Mouse (Mus musculus) heart, embryonic 14.5 days (tissue): ENCODE measurements around the gene Efnb2. TPM values are rescaled to one million over a fixed set of nuclear protein-coding genes. Genes with fewer than 3 reads are reported as not detected.

Source experiments
- ATAC-seq: fragments of 200-750 bp; cut with Nextera tagmentation; 2 replicates; pipeline ENCODE4 v1.8.0; 2017; ENCODE audit warnings: low read depth, moderate TSS enrichment; ENCODE audit not compliant: insufficient number of reproducible peaks, insufficient read depth, low FRiP score
- H3K27ac ChIP-seq, 2 experiments: fragments of 200-500 bp in 1 of 2; fragments of 300-500 bp in 1 of 2; sonication (generic) in 1 of 2; replicated peaks in 1 of 2; 2 replicates each; pipeline ENCODE4 v1.5.1; 2012 to 2014; ENCODE audit warnings: low read depth in 2 of 2, low read length in 2 of 2, control low read depth in 1 of 2, mild to moderate bottlenecking in 1 of 2, mixed read lengths in 1 of 2; ENCODE audit not compliant: control insufficient read depth in 1 of 2, insufficient read depth in 1 of 2
- H3K27me3 ChIP-seq: fragments of 300-500 bp; sonication (generic); 2 replicates; pipeline ENCODE4 v1.6.1; 2014; ENCODE audit warnings: mild to moderate bottlenecking, low read length, control low read depth; ENCODE audit not compliant: control insufficient read depth, insufficient read depth
- H3K36me3 ChIP-seq: fragments of 300-500 bp; sonication (generic); 2 replicates; pipeline ENCODE4 v1.6.1; 2014; ENCODE audit warnings: mild to moderate bottlenecking, control low read depth, low read length, mixed read lengths; ENCODE audit not compliant: control insufficient read depth, insufficient read depth
- H3K4me1 ChIP-seq, 2 experiments: fragments of 200-500 bp in 1 of 2; fragments of 300-500 bp in 1 of 2; sonication (generic) in 1 of 2; 2 replicates each; pipeline ENCODE4 v1.6.1; 2012 to 2014; ENCODE audit warnings: low read length in 2 of 2, control low read depth in 1 of 2, mixed read lengths in 1 of 2; ENCODE audit not compliant: control insufficient read depth in 2 of 2, insufficient read depth in 2 of 2
- H3K4me2 ChIP-seq: fragments of 300-500 bp; sonication (generic); 2 replicates; pipeline ENCODE4 v1.6.1; 2014; ENCODE audit warnings: mild to moderate bottlenecking, low read length
- H3K4me3 ChIP-seq, 2 experiments: fragments of 200-500 bp in 1 of 2; fragments of 300-500 bp in 1 of 2; sonication (generic) in 1 of 2; 2 replicates each; pipeline ENCODE4 v1.5.1; 2012 to 2014; ENCODE audit warnings: low read length in 2 of 2, mild to moderate bottlenecking in 2 of 2, control low read depth in 1 of 2, low read depth in 1 of 2, moderate library complexity in 1 of 2; ENCODE audit not compliant: control insufficient read depth in 1 of 2, insufficient read depth in 1 of 2
- H3K9ac ChIP-seq: fragments of 300-500 bp; sonication (generic); 2 replicates; pipeline ENCODE4 v1.6.1; 2014; ENCODE audit warnings: mild to moderate bottlenecking, low read length
- H3K9me3 ChIP-seq: fragments of 300-500 bp; sonication (generic); 2 replicates; pipeline ENCODE4 v1.6.1; 2016; ENCODE audit warnings: low read length, control low read depth; ENCODE audit not compliant: control insufficient read depth
- WGBS: fragments of 180-500 bp; shearing (Covaris S2); extraction: QIAGEN DNeasy Blood & Tissue Kit; methylation state at CpG from one replicate; pipeline ENCODE4 v1.1.7; 2014; 5-methylcytosine and 5-hydroxymethylcytosine counted together
- polyA plus RNA-seq: library from polyadenylated mRNA; unstranded; fragments of >200 nt; fragmentation: Nextera tagmentation; extraction: Ambion mirVana; gene quantifications from 2 replicates; pipeline ENCODE4 v1.2.1, GENCODE M21; 2014

The Efnb2 gene
- 16.2 and 18.7 TPM in 2 replicates for polyA plus RNA-seq

GRCm38 (mm10) chr8:8661103-8661758, at the start of gene Efnb2:
Gene Efnb2 (minus strand): TSS chr8:8661242.
- under 1% methylated on average over 52 of the region's 70 CpGs for WGBS

GRCm38 (mm10) chr8:8704813-8705212, 43.8 kb upstream of the Efnb2 start:
- ATAC-seq = no peak
- Histone ChIP-seq H3K4me2 (no peak overlapping the region), H3K4me1 (peaks cover 0 to 2% of the 10 kb centered on the region in 2 experiments; a peak in 1 of 4 replicates), H3K4me3 (no peak overlapping the region), H3K9me3 (no peaks in the 10 kb centered on the region), H3K36me3 (no peaks in the 10 kb centered on the region), H3K27ac (no peak overlapping the region), H3K9ac (no peak overlapping the region), H3K27me3 (no peaks in the 10 kb centered on the region)
- 46% methylated on average over 9 of the region's 9 CpGs for WGBS

More at GRCm38 (mm10) chr8:8661103-8661758, at the start of gene Efnb2:
- Histone ChIP-seq H3K27ac (peak within 1 kb of the TSS; percentile 77 to 86), H3K9me3 (no peaks in the 10 kb centered on the region), H3K9ac (peak within 1 kb of the TSS; percentile 89), H3K4me2 (peak within 1 kb of the TSS; percentile 86), H3K27me3 (no peaks in the 10 kb centered on the region), H3K4me3 (peak within 1 kb of the TSS; percentile 78 to 81), H3K36me3 (peaks cover 19% of the 10 kb centered on the region), H3K4me1 (peaks cover 4 to 23% of the 10 kb centered on the region in 2 experiments)
- ATAC-seq = peak; percentile 94

DNA sequence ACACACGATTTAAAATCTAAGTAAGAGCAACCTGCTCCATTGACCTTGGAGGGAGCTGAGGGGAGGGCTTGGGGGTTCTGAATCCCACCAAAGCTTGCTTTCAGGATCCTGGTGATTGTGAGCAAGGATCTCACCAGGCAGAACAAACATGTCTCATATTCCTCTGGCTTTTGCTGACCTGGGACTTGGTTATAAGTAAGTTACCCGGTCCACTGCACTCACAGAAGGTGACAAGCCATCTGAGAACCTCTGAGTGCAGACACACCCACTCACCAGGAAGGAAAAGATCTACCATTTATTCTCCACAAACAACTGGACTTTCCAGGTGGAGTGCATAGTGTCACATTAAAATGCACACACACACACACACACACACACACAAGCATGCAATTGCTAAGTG, 42.6 kb upstream of the Efnb2 start:
- ATAC-seq = no peak
- H3K4me3 ChIP-seq = no peak overlapping the region
- H3K4me1 ChIP-seq = peaks cover 0 to 2% of the 10 kb centered on the region in 2 experiments; a peak in 1 of 4 replicates
- no peaks in the 10 kb centered on the region for H3K27me3 ChIP-seq
- no peaks in the 10 kb centered on the region for H3K36me3 ChIP-seq
- 70% methylated on average over 2 of the region's 2 CpGs for WGBS
- H3K9ac ChIP-seq = no peak overlapping the region
- no peak overlapping the region for H3K4me2 ChIP-seq
- no peaks in the 10 kb centered on the region for H3K9me3 ChIP-seq
- no peak overlapping the region for H3K27ac ChIP-seq

- no peak overlapping the region for H3K27ac ChIP-seq
- H3K4me3 ChIP-seq = no peak overlapping the region
- H3K9ac ChIP-seq = no peak overlapping the region
- no peak overlapping the region for H3K4me2 ChIP-seq
- H3K36me3 ChIP-seq = no peaks in the 10 kb centered on the region
- WGBS = 85% methylated on average over 10 of the region's 10 CpGs
- H3K9me3 ChIP-seq = no peaks in the 10 kb centered on the region
- ATAC-seq = no peak
- H3K27me3 ChIP-seq = no peaks in the 10 kb centered on the region
- H3K4me1 ChIP-seq = peaks cover 0 to 2% of the 10 kb centered on the region in 2 experiments; a peak in 1 of 4 replicates
Measured at GRCm38 (mm10) chr8:8700821-8701220, 39.8 kb upstream of the Efnb2 start.

DNA sequence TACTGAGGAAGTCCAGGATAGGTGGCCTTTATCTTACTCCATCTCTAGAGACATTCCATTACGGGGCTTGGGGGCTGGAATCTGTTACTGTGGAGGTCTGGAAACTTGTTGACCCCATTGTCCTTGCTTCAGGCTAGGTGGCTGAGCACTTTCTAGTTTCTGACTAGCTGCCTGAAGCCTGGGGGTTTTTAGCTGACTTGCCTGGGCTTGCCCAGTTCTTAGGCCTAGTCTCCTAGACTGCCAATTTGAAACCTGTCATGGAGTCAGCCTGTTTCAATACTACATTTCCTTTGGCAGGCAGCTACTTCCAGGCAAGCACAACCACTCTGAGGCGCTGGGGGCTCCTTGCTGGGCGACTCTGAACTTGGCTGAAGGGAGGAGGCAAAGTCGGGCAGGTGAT, 39.2 kb upstream of the Efnb2 start:
- H3K4me1 ChIP-seq = peaks cover 0 to 2% of the 10 kb centered on the region in 2 experiments; a peak in 1 of 4 replicates
- no peak overlapping the region for H3K27ac ChIP-seq
- no peaks in the 10 kb centered on the region for H3K27me3 ChIP-seq
- no peak for ATAC-seq
- no peak overlapping the region for H3K4me3 ChIP-seq
- H3K4me2 ChIP-seq = no peak overlapping the region
- 72% methylated on average over 4 of the region's 4 CpGs for WGBS
- no peaks in the 10 kb centered on the region for H3K9me3 ChIP-seq
- no peak overlapping the region for H3K9ac ChIP-seq
- no peaks in the 10 kb centered on the region for H3K36me3 ChIP-seq

GRCm38 (mm10) chr8:8690146-8691092, 29.4 kb upstream of the Efnb2 start, which contains the start of gene Arglu1:
Gene Arglu1 (minus strand): TSS chr8:8690521.
- peak within 1 kb of the TSS; percentile 99 for H3K9ac ChIP-seq
- peak within 1 kb of the TSS; percentile 71 to 79 for H3K4me3 ChIP-seq
- no peaks in the 10 kb centered on the region for H3K9me3 ChIP-seq
- H3K4me1 ChIP-seq = peaks cover 4 to 38% of the 10 kb centered on the region in 2 experiments
- ATAC-seq = peak; percentile 92
- H3K36me3 ChIP-seq = no peaks in the 10 kb centered on the region
- peak within 1 kb of the TSS; percentile 88 to 97 for H3K27ac ChIP-seq
- under 1% methylated on average over 78 of the region's 81 CpGs for WGBS
- H3K27me3 ChIP-seq = no peaks in the 10 kb centered on the region
- H3K4me2 ChIP-seq = peak within 1 kb of the TSS; percentile 88

DNA sequence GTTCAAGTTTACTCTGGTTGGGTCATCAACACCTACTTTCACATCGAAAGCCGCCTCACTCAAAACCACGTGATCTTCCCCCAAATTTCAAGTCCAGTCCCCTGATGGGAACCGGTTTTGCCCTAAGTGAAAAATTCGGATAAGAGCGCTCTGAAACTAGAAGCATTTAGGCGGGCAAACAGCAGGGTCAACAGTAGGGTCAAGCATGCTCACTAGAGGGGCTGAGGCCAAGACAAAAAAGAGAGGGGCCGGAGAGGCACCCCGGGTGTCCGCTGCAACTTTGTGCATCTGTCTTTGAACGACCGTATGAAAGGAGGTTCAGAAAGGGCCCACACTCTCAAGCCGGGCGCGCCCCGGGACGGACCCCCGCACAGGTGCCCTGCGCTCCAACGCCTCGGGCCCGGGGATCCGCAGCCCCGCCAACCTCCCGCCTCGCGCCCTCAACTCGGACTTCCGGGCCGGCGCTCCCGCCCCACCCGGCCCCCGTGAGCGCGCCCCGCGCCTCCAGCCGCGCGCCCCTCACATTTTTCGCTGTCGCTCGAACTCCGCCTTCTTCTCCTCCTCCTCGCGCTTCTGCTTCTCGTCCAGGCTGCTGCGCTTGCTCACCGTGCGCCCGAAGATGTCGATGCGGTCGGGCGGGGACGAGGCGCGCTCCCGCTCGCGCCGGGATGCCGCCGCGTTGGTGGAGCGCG, 28.6 kb upstream of the Efnb2 start:
- peak overlapping the region; percentile 99 for H3K9ac ChIP-seq
- H3K36me3 ChIP-seq = no peaks in the 10 kb centered on the region
- peak overlapping the region; percentile 88 for H3K4me2 ChIP-seq
- peaks cover 4 to 43% of the 10 kb centered on the region in 2 experiments for H3K4me1 ChIP-seq
- H3K9me3 ChIP-seq = no peaks in the 10 kb centered on the region
- H3K27ac ChIP-seq = peak overlapping the region; percentile 88 to 97
- peak; percentile 71 for ATAC-seq
- peak overlapping the region; percentile 71 to 79 for H3K4me3 ChIP-seq
- under 1% methylated on average over 60 of the region's 68 CpGs for WGBS
- H3K27me3 ChIP-seq = no peaks in the 10 kb centered on the region
